Mouse (Mus musculus) CH12.LX (cell line): ENCODE results near the gene Krt4. TPM values are rescaled to one million over a fixed set of nuclear protein-coding genes. Genes with fewer than 3 reads are reported as not detected.

ENCODE experiments used
- DNase-seq: peaks from one replicate; pipeline ENCODE4 v3.0.0-alpha.2; 2013; ENCODE audit errors: extremely low read depth
- H3K27ac ChIP-seq: 2 replicates; pipeline ENCODE4 v1.5.1; 2012; ENCODE audit warnings: low read depth, mild to moderate bottlenecking, control low read depth, moderate library complexity; ENCODE audit not compliant: insufficient read depth
- H3K27me3 ChIP-seq: replicated peaks from 2 replicates; pipeline ENCODE3; 2012; ENCODE audit warnings: inconsistent platforms
- H3K36me3 ChIP-seq, 2 experiments: replicated peaks in 1 of 2; 2 replicates each; pipeline versions ENCODE3 to v1.6.1; 2012; ENCODE audit warnings: inconsistent platforms in 1 of 2, low read length in 1 of 2, mild to moderate bottlenecking in 1 of 2, mixed read lengths in 1 of 2, moderate library complexity in 1 of 2; ENCODE audit not compliant: control insufficient read depth in 1 of 2, insufficient read depth in 1 of 2
- H3K4me1 ChIP-seq, 2 experiments: 2 replicates each; pipeline ENCODE4 v1.6.1; 2012; ENCODE audit warnings: inconsistent platforms in 1 of 2, moderate library complexity in 1 of 2; ENCODE audit not compliant: insufficient read depth in 2 of 2, control insufficient read depth in 1 of 2
- H3K4me2 ChIP-seq: 2 replicates; pipeline ENCODE4 v1.6.1; 2012; ENCODE audit warnings: low read depth, mild to moderate bottlenecking, control low read depth; ENCODE audit not compliant: poor library complexity, insufficient read depth, severe bottlenecking
- H3K4me3 ChIP-seq, 3 experiments: fragments of 150-350 bp in 1 of 3; sonication (generic) in 1 of 3; replicated peaks in 1 of 3; 2 replicates each; pipeline versions ENCODE3 to v1.5.1; 2011 to 2012; ENCODE audit warnings: low read depth in 2 of 3, low read length in 2 of 3, mild to moderate bottlenecking in 2 of 3, moderate library complexity in 2 of 3, control low read depth in 1 of 3, improper control_type of control experiment in 1 of 3, inconsistent platforms in 1 of 3, mixed read lengths in 1 of 3; ENCODE audit not compliant: poor library complexity in 1 of 3
- H3K79me2 ChIP-seq: replicated peaks from 2 replicates; pipeline ENCODE4 v1.6.1; 2012; ENCODE audit warnings: mild to moderate bottlenecking, moderate library complexity; ENCODE audit not compliant: control insufficient read depth, poor library complexity, insufficient read depth, severe bottlenecking; ENCODE audit errors: extremely low read depth
- H3K9ac ChIP-seq: 2 replicates; pipeline ENCODE4 v1.6.1; 2012; ENCODE audit warnings: low read depth, mild to moderate bottlenecking, control low read depth, moderate library complexity; ENCODE audit not compliant: insufficient read depth
- H3K9me3 ChIP-seq: replicated peaks from 2 replicates; pipeline ENCODE3; 2012; ENCODE audit warnings: low read length, inconsistent platforms, mixed read lengths
- CHD2 ChIP-seq: IDR thresholded peaks from 2 replicates; pipeline ENCODE4 v1.6.1; 2011; ENCODE audit warnings: low read length, improper control_type of control experiment
- CTCF ChIP-seq, 2 experiments: IDR thresholded peaks in 1 of 2; conservative IDR thresholded peaks in 1 of 2; 2 replicates each; pipeline ENCODE4 v1.5.1; 2011 to 2012; ENCODE audit warnings: low read depth in 2 of 2, low read length in 2 of 2, improper control_type of control experiment in 1 of 2, inconsistent platforms in 1 of 2, mild to moderate bottlenecking in 1 of 2, moderate library complexity in 1 of 2
- ELF1 ChIP-seq: IDR thresholded peaks from 2 replicates; pipeline ENCODE4 v1.6.1; 2014; ENCODE audit warnings: low read depth, mild to moderate bottlenecking, inconsistent platforms, low read length, improper control_type of control experiment
- EP300 ChIP-seq: IDR thresholded peaks from 2 replicates; pipeline ENCODE4 v1.6.1; 2011; ENCODE audit warnings: low read length, improper control_type of control experiment
- ETS1 ChIP-seq: conservative IDR thresholded peaks from 2 replicates; pipeline ENCODE4 v1.6.1; 2012; ENCODE audit warnings: low read depth, mild to moderate bottlenecking, inconsistent platforms, low read length, improper control_type of control experiment, moderate library complexity
- HCFC1 ChIP-seq: IDR thresholded peaks from 2 replicates; pipeline ENCODE4 v1.6.1; 2012; ENCODE audit warnings: low read depth, mild to moderate bottlenecking, inconsistent platforms, low read length, improper control_type of control experiment
- IRF4 ChIP-seq: IDR thresholded peaks from 2 replicates; pipeline ENCODE4 v1.6.1; 2014; ENCODE audit warnings: low read depth, mild to moderate bottlenecking, inconsistent platforms, low read length, improper control_type of control experiment
- KAT2A ChIP-seq: IDR thresholded peaks from 2 replicates; pipeline ENCODE4 v1.6.1; 2012; ENCODE audit warnings: low read length, improper control_type of control experiment, inconsistent platforms; ENCODE audit not compliant: insufficient replicate concordance
- MAX ChIP-seq: IDR thresholded peaks from 2 replicates; pipeline ENCODE4 v1.6.1; 2011; ENCODE audit warnings: low read length, improper control_type of control experiment
- MAZ ChIP-seq: IDR thresholded peaks from 2 replicates; pipeline ENCODE4 v1.6.1; 2012; ENCODE audit warnings: low read depth, mild to moderate bottlenecking, inconsistent platforms, low read length, improper control_type of control experiment, moderate library complexity
- MEF2A ChIP-seq: IDR thresholded peaks from 2 replicates; pipeline ENCODE4 v1.6.1; 2014; ENCODE audit warnings: low read depth, mild to moderate bottlenecking, inconsistent platforms, low read length, improper control_type of control experiment, borderline replicate concordance
- MXI1 ChIP-seq: IDR thresholded peaks from 2 replicates; pipeline ENCODE4 v1.6.1; 2011; ENCODE audit warnings: mild to moderate bottlenecking, low read depth, low read length, improper control_type of control experiment
- MYC ChIP-seq: IDR thresholded peaks from 2 replicates; pipeline ENCODE4 v1.6.1; 2011; ENCODE audit warnings: low read depth, mild to moderate bottlenecking, improper control_type of control experiment, low read length
- NELFE ChIP-seq: IDR thresholded peaks from 2 replicates; pipeline ENCODE4 v1.6.1; 2011; ENCODE audit warnings: low read depth, low read length, improper control_type of control experiment
- NRF1 ChIP-seq: IDR thresholded peaks from 2 replicates; pipeline ENCODE4 v1.6.1; 2014; ENCODE audit warnings: low read depth, mild to moderate bottlenecking, inconsistent platforms, low read length, improper control_type of control experiment, moderate library complexity
- POLR2A ChIP-seq: IDR thresholded peaks from 2 replicates; pipeline ENCODE4 v1.6.1; 2011; ENCODE audit warnings: low read depth, mild to moderate bottlenecking, improper control_type of control experiment, low read length
- POLR2AphosphoS2 ChIP-seq: IDR thresholded peaks from 2 replicates; pipeline ENCODE4 v1.6.1; 2011; ENCODE audit warnings: low read depth, low read length, improper control_type of control experiment
- RAD21 ChIP-seq: IDR thresholded peaks from 2 replicates; pipeline ENCODE4 v1.6.1; 2011; ENCODE audit warnings: low read depth, mild to moderate bottlenecking, low read length, improper control_type of control experiment, moderate library complexity
- RCOR1 ChIP-seq: conservative IDR thresholded peaks from 2 replicates; pipeline ENCODE4 v1.6.1; 2012; ENCODE audit warnings: low read depth, mild to moderate bottlenecking, inconsistent platforms, low read length, improper control_type of control experiment
- SIN3A ChIP-seq: IDR thresholded peaks from 2 replicates; pipeline ENCODE4 v1.6.1; 2012; ENCODE audit warnings: low read length, improper control_type of control experiment, inconsistent platforms
- TBP ChIP-seq: conservative IDR thresholded peaks from 2 replicates; pipeline ENCODE4 v1.6.1; 2011; ENCODE audit warnings: low read depth, low read length, improper control_type of control experiment
- TCF12 ChIP-seq: IDR thresholded peaks from 2 replicates; pipeline ENCODE4 v1.6.1; 2014; ENCODE audit warnings: low read depth, mild to moderate bottlenecking, inconsistent platforms, low read length, improper control_type of control experiment
- UBTF ChIP-seq: IDR thresholded peaks from 2 replicates; pipeline ENCODE4 v1.6.1; 2012; ENCODE audit warnings: low read depth, mild to moderate bottlenecking, inconsistent platforms, low read length, improper control_type of control experiment, moderate library complexity
- USF1 ChIP-seq: IDR thresholded peaks from 2 replicates; pipeline ENCODE4 v1.6.1; 2014; ENCODE audit warnings: low read depth, mild to moderate bottlenecking, inconsistent platforms, low read length, improper control_type of control experiment
- USF2 ChIP-seq: conservative IDR thresholded peaks from 2 replicates; pipeline ENCODE4 v1.6.1; 2011; ENCODE audit warnings: low read depth, low read length, improper control_type of control experiment
- ZC3H11A ChIP-seq: IDR thresholded peaks from 2 replicates; pipeline ENCODE4 v1.6.1; 2012; ENCODE audit warnings: low read depth, mild to moderate bottlenecking, inconsistent platforms, low read length, improper control_type of control experiment
- ZMIZ1 ChIP-seq: IDR thresholded peaks from 2 replicates; pipeline ENCODE4 v1.6.1; 2012; ENCODE audit warnings: low read depth, mild to moderate bottlenecking, inconsistent platforms, low read length, improper control_type of control experiment
- dilution Hi-C: fragments of 300-500 bp; cut with MboI; formaldehyde crosslinking; loops from 2 replicates; pipeline ENCODE4 v1.14.3; 2020; ENCODE audit warnings: low sequenced_read_pairs; ENCODE audit not compliant: extremely low pct_unique_long_range_greater_than_20kb, extremely low pct_ligation_motif_present
- in situ Hi-C: fragments of 300-500 bp; cut with MboI; formaldehyde crosslinking; loops from 3 replicates; pipeline ENCODE4 v1.14.3; 2019; ENCODE audit warnings: low sequenced_read_pairs, low pct_ligation_motif_present, low pct_unique_long_range_greater_than_20kb, mixed read lengths
- polyA plus RNA-seq: library from polyadenylated mRNA; unstranded; fragments of >175 nt; gene quantifications from 2 replicates; pipeline ENCODE4 v1.2.1, GENCODE M21; 2012; ENCODE audit warnings: low read depth; ENCODE audit not compliant: insufficient read length
- total RNA-seq, 2 experiments: library from RNA; depleted of rRNA; stranded (reverse); fragments of 300-350 nt in 1 of 2; fragments of >200 nt in 1 of 2; gene quantifications; 2 replicates each; pipeline ENCODE4 v1.2.3; 2012 to 2014

Krt4 gene
- total and polyA plus RNA-seq, 3 experiments, result not detected

DNA sequence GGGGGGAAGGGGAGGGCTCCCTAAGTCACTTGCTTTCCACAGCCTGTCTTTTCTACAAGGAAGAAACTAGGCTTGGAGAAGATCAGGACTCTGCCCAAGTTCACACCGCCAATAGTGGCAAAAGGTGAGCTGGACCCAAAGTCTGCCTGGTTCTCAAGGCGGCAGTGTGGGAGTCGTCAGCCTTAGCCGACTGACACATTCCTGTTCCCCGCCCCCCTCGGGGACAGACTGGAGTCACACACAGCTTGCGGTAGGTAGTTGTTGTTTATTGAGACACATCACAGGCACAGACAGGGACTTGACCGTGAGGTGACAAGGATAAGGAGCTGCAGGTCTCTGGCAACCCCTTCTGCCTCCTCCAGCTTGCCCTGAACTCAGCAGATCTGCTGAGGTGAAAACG is 4.6 kb upstream of the Krt4 start:
- Histone ChIP-seq H3K4me2 (no peak overlapping the region), H3K9ac (no peak overlapping the region), H3K27ac (no peak overlapping the region), H3K9me3 (no peaks in the 10 kb centered on the region), H3K36me3 (no peaks in the 10 kb centered on the region), H3K27me3 (peaks cover 98% of the 10 kb centered on the region), H3K4me3 (no peak overlapping the region), H3K79me2 (no peaks in the 10 kb centered on the region), H3K4me1 (peaks cover 2 to 3% of the 10 kb centered on the region in 2 experiments; a peak in 1 of 4 replicates)
- TF ChIP-seq CHD2, result no peak
- no peak for TF ChIP-seq RAD21
- TF ChIP-seq CTCF (conservative IDR thresholded peaks at IDR 0.05 in 1 of 2, IDR thresholded peaks at IDR 0.05 in 1 of 2; ENCODE audit: low read depth in 2 of 2, low read length in 2 of 2), result no peak
- no peak for TF ChIP-seq TCF12
- no peak for TF ChIP-seq ZMIZ1
- no peak for TF ChIP-seq TBP
- no peak for TF ChIP-seq NRF1
- no peak for TF ChIP-seq MAZ
- no peak for TF ChIP-seq ELF1
- no peak for TF ChIP-seq EP300
- TF ChIP-seq POLR2A, result no peak
- TF ChIP-seq ZC3H11A, result no peak
- TF ChIP-seq RCOR1, result no peak
- TF ChIP-seq USF2, result no peak
- no peak for TF ChIP-seq MXI1
- TF ChIP-seq ETS1, result no peak
- TF ChIP-seq KAT2A, result no peak
- TF ChIP-seq POLR2AphosphoS2, result no peak
- TF ChIP-seq NELFE, result no peak
- in situ Hi-C loops, result no loop called here
- dilution Hi-C loops, result no loop called here
- DNase-seq, result no peak

DNA sequence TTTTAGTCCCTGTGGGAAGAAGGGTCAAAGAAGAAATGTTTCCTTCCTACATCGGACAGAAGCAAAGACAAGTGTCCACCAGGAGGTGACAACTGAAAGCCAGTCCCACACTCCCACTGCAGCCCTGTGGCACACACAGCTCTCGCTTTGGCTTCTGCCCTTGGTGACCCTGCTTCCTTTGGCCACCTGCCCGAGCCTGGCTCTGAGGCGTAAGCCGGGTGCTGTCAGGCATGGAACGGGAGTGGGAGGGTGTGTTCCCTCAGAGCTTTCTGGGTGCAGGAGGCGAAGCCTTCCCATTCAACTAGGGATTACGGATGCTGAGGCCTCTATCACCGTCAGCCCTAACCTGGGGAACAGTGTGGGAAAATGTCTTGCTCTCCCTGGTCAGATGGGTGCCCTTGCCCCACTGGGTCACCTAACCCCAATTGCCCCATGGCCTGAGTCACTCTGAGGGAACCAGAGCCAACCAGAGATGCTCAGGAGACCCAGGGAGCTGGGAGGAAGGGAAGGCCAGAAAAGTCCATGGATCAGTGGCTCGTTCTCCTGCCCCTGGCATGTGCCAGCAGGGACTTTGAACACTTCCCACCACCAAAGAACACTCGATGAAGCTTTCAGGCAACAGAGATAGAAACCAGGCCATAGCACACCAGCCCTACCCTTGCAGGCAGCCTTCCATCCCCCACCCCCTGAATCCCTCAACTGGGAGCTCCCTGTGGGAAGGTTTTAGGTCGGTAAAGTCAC is 3.0 kb upstream of the Krt4 start:
- in situ Hi-C loops (no loop called here), dilution Hi-C loops (no loop called here)
- Histone ChIP-seq H3K36me3 (no peaks in the 10 kb centered on the region), H3K9ac (no peak overlapping the region), H3K9me3 (no peaks in the 10 kb centered on the region), H3K4me1 (no peaks in the 10 kb centered on the region), H3K27me3 (peaks cover 98% of the 10 kb centered on the region), H3K4me2 (no peak overlapping the region), H3K79me2 (no peaks in the 10 kb centered on the region), H3K27ac (no peak overlapping the region), H3K4me3 (no peak overlapping the region)
- no peak for DNase-seq
- TF ChIP-seq MAX (no peak), IRF4 (no peak), UBTF (no peak), USF1 (no peak), CTCF (conservative IDR thresholded peaks at IDR 0.05 in 1 of 2, IDR thresholded peaks at IDR 0.05 in 1 of 2; ENCODE audit: low read depth in 2 of 2, low read length in 2 of 2) (no peak), ZMIZ1 (no peak), KAT2A (no peak), HCFC1 (no peak), SIN3A (no peak), NELFE (no peak), MYC (no peak), RCOR1 (no peak), ETS1 (no peak), MAZ (no peak), MEF2A (no peak), USF2 (no peak)
